Mouse (Mus musculus) liver, adult 2 months (tissue): ENCODE data around the gene Ptprn2.

Experiments used
- CTCF ChIP-seq: fragments of 200-500 bp; IDR thresholded peaks from 2 replicates; pipeline ENCODE4 v1.5.1; 2011; ENCODE audit warnings: low read depth, low read length, control low read depth
- POLR2A ChIP-seq: fragments of 200-500 bp; IDR thresholded peaks from 2 replicates; pipeline ENCODE4 v1.6.1; 2011; ENCODE audit warnings: low read length, control low read depth; ENCODE audit not compliant: insufficient read depth; ENCODE audit errors: extremely low read depth

GRCm38 (mm10) chr12:116803331-116803730 lies 317.8 kb downstream of the Ptprn2 start:
- no peak for TF ChIP-seq CTCF
- TF ChIP-seq POLR2A, result no peak
